Mouse (Mus musculus): ENCODE results near the gene Zfpl1. TPM values are rescaled to one million over a fixed set of nuclear protein-coding genes. Genes with fewer than 3 reads are reported as not detected.

Zfpl1 gene
- total RNA-seq, 2 experiments from 2014 or later = 39.6 to 40.3 TPM

DNA sequence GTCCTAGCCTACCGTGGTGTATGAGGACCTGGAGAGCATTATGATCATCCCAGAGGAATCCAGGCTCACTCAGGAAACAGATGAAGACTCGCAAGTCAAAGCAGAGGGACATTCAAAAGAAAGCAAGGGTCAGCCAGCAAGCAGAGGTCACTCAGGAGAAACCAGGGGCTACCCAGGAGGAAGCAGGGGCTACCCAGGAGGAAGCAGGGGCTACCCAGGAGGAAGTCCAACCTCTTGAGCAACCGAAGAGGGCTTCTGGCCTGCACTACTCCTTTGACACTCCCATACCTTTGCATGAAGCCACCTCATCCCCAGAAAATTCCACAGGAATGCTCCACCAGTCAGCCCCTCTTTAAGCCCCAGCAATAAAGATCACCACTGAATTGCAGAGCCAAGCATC is 13.1 kb upstream of the Zfpl1 start:
- no peak for DNase-seq

DNA sequence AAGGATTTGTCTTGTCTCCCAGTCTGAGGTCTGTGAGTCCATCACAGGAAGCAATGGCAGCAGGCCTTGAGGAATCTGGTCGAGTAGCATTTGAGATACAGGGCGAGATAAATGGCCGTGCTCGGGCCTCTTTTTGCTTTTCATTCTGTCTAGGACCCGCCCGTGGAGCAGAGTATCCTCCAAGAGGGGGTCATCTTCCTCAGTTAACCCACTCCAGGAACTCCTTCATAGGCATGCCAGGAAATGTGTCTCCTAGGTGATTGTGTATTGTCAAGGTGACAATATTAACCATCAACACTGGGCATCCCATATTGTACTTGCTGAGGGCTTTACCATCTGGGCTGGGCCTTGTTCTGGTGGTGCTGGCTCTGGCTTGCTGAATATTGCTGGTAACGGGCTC is 9.4 kb upstream of the Zfpl1 start, which contains the start of gene AC131692.1:
AC131692.1 (plus strand) TSS at position 301 of the 400 bp plus-strand sequence.
- no peak for DNase-seq

- DNase-seq = no peak
Observed at GRCm38 (mm10) chr19:6088841-6089240, 4.1 kb upstream of the Zfpl1 start.

- DNase-seq = peak in 1 of 2 experiments; percentile 5
Observed at GRCm38 (mm10) chr19:6085417-6085879, 692 bp upstream of the Zfpl1 start.

GRCm38 (mm10) chr19:6082156-6082555 is 2.6 kb downstream of the Zfpl1 start, which contains the start of gene Gm28374:
TSS of gene Gm28374 (minus strand) at chr19:6082256.
- DNase-seq = peak in 1 of 2 experiments; percentile 4

GRCm38 (mm10) chr19:6079983-6080480 is 4.7 kb downstream of the Zfpl1 start, which contains the start of gene Tmem262:
TSS of gene Tmem262 (plus strand) at chr19:6080033.
- no peak for DNase-seq

DNA sequence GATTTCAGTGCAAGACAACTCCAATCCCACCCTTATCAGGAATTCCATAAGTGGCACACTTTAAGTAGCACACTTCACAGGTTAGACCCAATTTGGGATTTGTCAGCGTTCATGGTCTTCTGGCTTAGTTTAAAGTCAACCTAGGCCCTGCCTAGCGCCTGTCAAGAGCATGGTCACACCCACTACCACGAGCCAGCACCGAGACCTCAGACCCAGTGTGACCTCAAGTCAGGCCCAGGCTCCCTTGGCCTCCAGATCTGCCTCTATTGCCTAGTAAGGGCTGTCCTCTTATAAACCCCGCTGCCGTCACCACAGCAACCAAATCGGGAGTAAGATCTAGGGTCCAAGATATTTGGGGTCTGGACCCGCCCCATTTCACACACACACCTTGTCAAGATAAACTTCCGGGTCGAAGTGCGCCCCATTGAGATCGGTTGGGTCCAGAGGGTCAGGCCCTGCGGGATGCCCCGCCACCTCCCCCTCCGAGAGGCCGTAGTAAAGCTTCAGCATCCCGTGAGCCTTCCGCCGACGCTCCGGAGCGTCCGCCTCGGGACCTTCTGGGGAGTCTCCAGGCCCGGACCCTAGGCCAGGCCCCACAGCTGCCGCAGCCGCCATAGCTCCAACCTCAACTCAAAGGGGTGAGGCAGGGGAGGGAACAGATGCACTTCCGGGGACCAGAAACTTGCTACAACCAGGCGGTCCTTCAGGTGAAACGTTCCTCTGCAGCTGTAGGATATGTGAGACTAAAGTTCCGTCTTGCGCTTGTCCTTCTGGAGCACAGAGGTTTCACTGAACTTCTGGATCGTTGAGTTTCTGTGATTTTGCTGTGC is 8.0 kb downstream of the Zfpl1 start, which contains the start of gene Vps51:
Vps51 (minus strand) TSS at position 668 of the 830 bp plus-strand sequence.
- DNase-seq = peak; percentile 79 to 83

- DNase-seq = no peak
Observed at GRCm38 (mm10) chr19:6073889-6074288, 10.9 kb downstream of the Zfpl1 start.

GRCm38 (mm10) chr19:6071261-6071660 is 13.5 kb downstream of the Zfpl1 start:
- DNase-seq = no peak

- no peak for DNase-seq
Observed at GRCm38 (mm10) chr19:6070571-6071250, 14.0 kb downstream of the Zfpl1 start.

DNA sequence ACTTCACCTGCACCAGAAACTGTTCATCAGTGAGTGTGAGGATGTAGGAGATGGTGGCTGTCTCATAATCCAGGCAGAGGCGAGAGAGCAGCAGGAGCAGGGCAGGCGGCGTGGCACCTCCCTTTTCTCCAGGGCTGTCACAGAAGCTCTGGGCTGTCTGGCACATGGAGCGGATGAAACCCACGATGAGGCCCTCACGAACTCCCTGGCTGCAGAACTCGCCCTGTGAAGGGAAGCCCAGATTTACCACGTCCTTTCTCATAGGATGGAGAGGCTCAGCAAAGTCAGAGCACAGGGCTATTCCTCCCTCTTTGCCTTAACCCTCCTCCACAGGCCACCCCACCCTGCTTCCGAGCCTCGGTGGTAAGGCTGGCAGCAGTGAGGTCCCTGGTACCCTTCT is 14.9 kb downstream of the Zfpl1 start:
- DNase-seq = no peak

DNA sequence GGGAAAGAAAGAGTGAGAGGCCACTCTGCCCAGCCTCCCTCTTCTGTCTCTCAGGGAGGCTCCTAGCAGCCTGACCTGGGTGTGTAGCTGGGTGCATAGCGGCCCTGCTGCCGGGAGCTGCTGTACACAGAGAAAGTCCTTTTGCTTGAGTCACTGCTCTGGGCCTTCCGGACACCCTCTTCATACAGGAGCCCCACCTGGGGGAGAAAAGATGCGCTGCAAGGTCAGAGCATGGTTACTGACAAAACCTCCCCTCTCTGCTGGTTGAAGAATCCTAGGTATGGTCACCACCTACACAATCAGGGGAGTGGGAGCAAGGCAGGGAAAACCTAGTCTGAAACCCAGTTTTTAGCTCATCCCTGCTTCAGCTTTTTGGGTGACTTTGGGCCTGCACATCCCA is 15.8 kb downstream of the Zfpl1 start:
- no peak for DNase-seq

- peak; percentile 86 to 87 for DNase-seq
Observed at GRCm38 (mm10) chr19:6067724-6068415, 16.9 kb downstream of the Zfpl1 start, which contains the start of gene Tm7sf2. TSS of gene Tm7sf2 (minus strand) at chr19:6068373.

DNA sequence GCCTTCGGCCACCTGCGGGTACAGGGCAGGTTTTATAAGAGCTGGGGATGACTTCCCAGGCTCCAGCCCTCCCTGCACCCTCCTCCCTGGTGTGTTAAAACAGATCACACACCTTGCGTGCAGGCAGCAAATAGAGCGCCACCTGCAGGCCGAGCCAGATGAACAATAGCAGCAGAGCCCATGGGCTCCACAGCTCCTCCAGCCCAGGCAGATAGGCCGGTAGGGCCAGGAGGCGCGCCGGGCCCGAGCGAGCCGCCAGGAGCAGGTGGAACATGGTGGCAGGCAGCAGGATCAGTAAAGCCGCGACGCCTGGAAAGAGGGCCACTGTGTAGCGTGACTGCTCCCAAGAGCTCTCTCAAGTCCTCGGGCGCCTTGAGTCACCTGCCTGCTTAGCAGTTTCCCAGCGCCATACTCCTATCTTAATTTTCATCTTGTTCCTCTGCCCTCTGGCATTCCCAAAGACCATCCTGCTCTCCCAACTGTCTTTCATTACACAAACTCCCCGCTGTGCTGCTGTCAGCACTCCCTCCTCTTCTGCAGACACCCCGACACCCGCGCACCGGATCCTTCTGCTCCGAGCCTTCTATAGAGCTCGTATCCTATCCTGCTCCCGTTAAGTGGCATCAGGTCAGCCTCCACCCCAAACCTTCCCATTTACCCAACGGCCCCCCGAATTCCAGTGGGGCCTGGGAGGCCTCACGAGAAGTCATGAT is 17.6 kb downstream of the Zfpl1 start:
- DNase-seq = peak; percentile 75 to 81

DNA sequence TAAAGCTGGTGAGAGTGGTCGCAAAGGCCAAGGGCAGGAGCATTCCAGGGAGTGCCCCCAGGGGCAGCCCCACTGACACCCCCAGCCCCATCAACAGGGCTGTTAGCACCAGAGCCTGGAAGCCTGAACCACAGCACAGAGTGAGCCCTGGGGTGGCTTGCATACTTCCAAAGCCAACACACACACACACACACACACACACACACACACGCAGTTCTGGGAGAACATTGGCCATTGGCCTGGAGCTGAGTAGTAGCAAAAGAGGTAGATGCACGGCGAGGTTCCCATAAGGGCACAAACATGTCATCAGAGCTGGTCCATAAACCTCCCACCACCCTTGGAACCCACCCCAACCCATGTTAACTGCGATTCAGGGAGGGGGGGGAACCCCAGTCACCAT is 18.2 kb downstream of the Zfpl1 start:
- DNase-seq = peak in 1 of 2 experiments; percentile 21

GRCm38 (mm10) chr19:6063081-6063480 is 21.7 kb downstream of the Zfpl1 start:
- DNase-seq = no peak

DNA sequence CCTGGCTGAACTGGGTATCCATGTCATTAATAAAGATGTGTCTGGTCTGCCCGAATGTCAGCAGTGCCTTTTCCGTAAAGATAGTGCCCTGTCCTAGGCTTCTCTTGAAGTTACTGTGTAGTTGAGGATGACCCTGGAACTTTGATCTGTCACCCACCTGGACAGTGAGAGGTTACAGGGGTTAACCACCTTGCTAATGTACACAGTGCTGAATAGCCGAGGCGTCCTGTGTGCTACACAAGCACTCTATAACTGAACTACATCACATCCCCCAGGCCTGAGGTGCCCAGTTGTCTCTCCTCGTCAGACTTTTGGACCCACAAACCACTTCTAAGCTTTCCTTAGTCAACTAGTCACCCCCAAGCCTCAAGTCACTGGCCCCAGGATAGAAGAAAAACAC is 22.3 kb downstream of the Zfpl1 start:
- no peak for DNase-seq

GRCm38 (mm10) chr19:6061641-6062302 is 23.0 kb downstream of the Zfpl1 start:
- peak; percentile 45 for DNase-seq

GRCm38 (mm10) chr19:6061021-6061533 is 23.7 kb downstream of the Zfpl1 start, which contains the start of gene Znhit2:
TSS of gene Znhit2 (plus strand) at chr19:6061192.
- peak; percentile 93 to 94 for DNase-seq

GRCm38 (mm10) chr19:6058966-6059365 is 25.8 kb downstream of the Zfpl1 start:
- DNase-seq = no peak

GRCm38 (mm10) chr19:6058513-6058912 is 26.2 kb downstream of the Zfpl1 start:
- DNase-seq = no peak
